Mouse (Mus musculus): ENCODE measurements at regions not wholly inside any gene's neighbourhood (a gene's known extent, or its start where the extent isn't known, plus 50 kb on each side); places are given as distances from the start of the nearest gene placed in this dataset.

DNA sequence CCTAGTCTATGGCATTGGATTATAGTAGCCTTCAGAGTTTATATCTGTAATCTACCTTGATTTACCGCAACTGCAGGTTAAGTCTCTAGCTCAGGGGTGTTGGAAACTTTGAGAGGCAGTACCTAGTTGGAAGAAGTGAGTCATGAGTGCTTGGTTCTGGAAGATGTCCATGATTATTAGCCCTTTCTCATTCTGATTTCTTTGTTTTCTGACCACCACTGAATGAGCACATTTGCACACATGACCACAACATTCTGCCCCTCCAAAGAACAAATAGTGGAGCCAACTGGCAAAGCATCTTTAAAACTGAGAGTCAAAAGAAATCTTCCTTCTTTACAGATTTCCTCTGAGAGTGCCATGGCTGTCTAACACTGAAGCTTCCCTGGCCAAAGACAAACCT is 95.5 kb upstream of the Dcn start:
- no peak for TF ChIP-seq POLR2A (IDR thresholded peaks at IDR 0.05; ENCODE audit: borderline replicate concordance, extremely low read depth, low read depth, low read length)
- no peak for TF ChIP-seq CTCF (IDR thresholded peaks at IDR 0.05; ENCODE audit: insufficient read depth, low read length)

DNA sequence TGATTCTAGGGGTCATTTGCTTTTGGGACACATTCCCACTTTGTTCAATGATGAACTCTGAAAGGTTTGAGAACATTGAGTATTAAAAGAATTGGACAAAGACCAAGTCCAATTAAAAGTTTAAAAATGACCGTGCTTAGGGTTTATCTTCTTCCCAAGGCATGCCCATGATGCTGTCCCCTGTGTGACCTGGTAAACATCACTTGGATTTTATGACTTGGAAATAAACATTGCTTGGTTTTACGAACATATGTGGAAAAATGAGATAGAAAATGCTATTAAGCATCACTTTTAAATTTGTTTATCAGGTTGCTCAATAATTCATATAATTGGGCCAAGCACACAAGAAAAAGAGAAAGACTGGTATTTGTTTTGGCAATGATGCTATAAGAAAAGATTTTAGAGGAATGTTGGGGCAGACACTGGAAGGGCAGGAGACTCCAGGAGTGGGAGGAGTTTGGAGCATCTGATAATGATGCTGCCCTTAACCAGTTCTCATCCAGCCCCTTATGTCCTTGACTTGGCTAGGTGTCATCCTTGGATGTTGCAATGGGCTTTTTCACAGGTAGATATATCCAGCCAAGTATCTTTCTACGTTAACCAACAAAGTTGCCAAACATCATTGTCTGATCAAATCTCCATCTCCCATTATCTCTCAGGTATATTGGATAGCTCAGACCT is 92.1 kb upstream of the Dcn start:
- no peak for TF ChIP-seq POLR2A (IDR thresholded peaks at IDR 0.05; ENCODE audit: borderline replicate concordance, extremely low read depth, low read depth, low read length)
- TF ChIP-seq CTCF (IDR thresholded peaks at IDR 0.05; ENCODE audit: insufficient read depth, low read length), result no peak
- 61% methylated on average over 3 of the region's 3 CpGs for WGBS
- DNase-seq, result no peak
- Histone ChIP-seq H3K4me1 (ENCODE audit: control insufficient read depth, insufficient read depth, low read length) (no peaks in the 10 kb centered on the region), H3K4me3 (replicated peaks; ENCODE audit: extremely low read depth, low read depth, low read length) (no peak overlapping the region)

More for the DNA sequence above, 95.5 kb upstream of the Dcn start:
- no peak overlapping the region for H3K4me3 ChIP-seq (replicated peaks; ENCODE audit: extremely low read depth, low read depth, low read length)
- H3K4me1 ChIP-seq (ENCODE audit: control insufficient read depth, insufficient read depth, low read length), result no peaks in the 10 kb centered on the region
- no peak for DNase-seq
- 93% methylated on average over 1 of the region's 1 CpGs for WGBS

DNA sequence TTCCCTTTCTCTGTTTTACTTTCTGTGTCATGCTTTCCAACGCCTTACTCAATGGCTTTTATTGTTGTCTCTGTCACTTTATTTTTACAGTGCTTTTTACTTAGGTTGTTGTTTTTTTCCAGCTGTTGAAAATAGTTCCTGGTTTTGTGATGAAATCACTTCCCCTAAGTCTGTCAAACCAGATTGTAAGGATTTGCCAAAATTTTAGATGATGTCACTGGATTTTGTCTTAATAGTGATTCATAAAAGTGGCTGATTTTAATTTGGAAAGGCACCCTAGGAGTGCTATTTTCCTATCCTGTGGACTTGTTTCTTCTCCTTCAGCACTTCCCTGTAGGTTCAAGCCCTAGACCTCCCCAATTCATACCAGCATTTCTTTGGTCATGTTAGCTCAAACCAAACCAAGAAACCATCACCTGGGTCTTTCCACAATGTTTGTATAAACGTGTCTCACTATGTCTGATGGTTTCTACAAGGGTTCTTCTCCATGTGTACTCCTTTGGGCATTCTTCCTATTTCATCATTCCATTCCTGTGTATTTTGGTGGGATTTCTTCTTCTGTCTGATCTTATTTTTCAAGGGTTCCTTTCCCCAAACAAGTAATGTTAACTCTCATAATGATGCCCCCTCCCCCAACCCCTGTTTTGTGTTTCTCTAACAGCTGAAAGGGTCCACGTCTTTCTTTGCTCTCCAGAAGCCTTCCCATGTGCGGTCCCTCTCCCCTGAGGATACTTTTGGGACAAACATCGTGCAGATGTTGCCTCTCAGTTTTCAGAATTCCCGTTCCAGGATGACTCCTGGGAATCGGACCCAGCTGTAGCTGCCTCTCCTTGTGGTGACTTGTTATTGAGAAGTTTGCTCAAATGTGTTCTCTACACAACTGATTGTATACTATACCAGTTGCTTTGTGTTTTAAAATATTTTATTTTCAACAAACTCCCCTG is 89.5 kb upstream of the Dcn start:
- no peak for TF ChIP-seq CTCF (IDR thresholded peaks at IDR 0.05; ENCODE audit: insufficient read depth, low read length)
- TF ChIP-seq POLR2A (IDR thresholded peaks at IDR 0.05; ENCODE audit: borderline replicate concordance, extremely low read depth, low read depth, low read length), result no peak
- no peak for DNase-seq
- no peak overlapping the region for H3K4me3 ChIP-seq (replicated peaks; ENCODE audit: extremely low read depth, low read depth, low read length)
- H3K4me1 ChIP-seq (ENCODE audit: control insufficient read depth, insufficient read depth, low read length), result no peaks in the 10 kb centered on the region
- WGBS, result 61% methylated on average over 7 of the region's 7 CpGs

DNA sequence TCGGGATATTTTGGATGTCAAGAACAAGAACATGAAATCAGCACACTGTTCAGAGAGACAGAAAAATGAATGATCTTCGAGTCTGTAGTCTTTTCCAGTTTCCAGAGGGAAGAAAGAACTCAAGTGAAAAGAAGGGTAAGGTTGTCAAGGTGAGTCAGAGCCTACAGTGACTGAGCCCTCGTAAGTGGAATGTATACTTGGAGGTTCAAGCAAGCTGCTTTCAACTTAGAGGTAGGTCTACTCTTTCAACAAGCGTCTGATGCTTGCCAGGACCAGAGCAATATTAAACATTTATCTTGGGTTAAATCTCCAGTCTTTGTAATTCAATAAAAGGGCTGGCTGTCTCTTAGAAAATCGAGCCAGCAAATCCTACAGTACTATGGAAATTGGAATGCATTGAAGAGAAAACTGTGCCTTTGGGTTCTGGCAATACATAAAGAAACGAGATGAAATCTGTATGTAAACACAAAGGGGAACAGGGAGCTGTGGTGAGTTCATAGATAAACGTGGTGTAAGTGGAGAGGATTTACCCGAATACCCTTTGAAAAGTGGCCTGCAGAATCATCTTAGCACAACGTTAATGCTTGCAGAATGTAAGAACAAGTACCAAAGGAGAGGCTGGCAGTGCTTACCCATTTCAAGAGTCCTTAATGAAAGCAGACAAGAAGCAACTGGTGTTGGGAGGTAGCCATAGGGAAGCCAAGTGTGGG is 82.2 kb upstream of the Dcn start:
- no peak for DNase-seq
- Histone ChIP-seq H3K4me3 (replicated peaks; ENCODE audit: extremely low read depth, low read depth, low read length) (no peak overlapping the region), H3K4me1 (ENCODE audit: control insufficient read depth, insufficient read depth, low read length) (peaks cover 3% of the 10 kb centered on the region; the same call in 1 of the 2 replicates)
- TF ChIP-seq CTCF (IDR thresholded peaks at IDR 0.05; ENCODE audit: insufficient read depth, low read length) (no peak), POLR2A (IDR thresholded peaks at IDR 0.05; ENCODE audit: borderline replicate concordance, extremely low read depth, low read depth, low read length) (no peak)
- WGBS, result 41% methylated on average over 9 of the region's 9 CpGs

DNA sequence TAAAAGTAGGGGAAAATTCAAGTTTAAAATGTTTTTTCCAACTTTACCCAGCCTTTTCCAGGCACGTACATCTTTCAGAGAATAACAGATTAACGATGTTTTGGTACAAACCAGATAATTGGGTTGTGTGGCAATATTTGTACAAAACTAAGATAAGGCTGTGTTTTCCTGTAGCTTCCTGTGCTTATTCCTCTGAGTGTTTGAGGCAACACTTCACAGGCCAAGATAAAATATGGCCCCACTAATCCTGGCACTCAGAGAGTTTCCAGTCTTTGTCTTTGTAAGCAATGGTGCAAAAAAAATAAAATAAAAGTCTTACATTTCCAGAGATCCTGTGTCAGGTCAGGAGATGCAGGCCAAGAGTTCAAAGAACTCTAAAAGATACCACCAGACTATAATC is 81.5 kb upstream of the Dcn start:
- Histone ChIP-seq H3K4me3 (replicated peaks; ENCODE audit: extremely low read depth, low read depth, low read length) (no peak overlapping the region), H3K4me1 (ENCODE audit: control insufficient read depth, insufficient read depth, low read length) (peaks cover 3% of the 10 kb centered on the region; the same call in 1 of the 2 replicates)
- no peak for DNase-seq
- 26% methylated on average over 2 of the region's 2 CpGs for WGBS
- no peak for TF ChIP-seq CTCF (IDR thresholded peaks at IDR 0.05; ENCODE audit: insufficient read depth, low read length)
- no peak for TF ChIP-seq POLR2A (IDR thresholded peaks at IDR 0.05; ENCODE audit: borderline replicate concordance, extremely low read depth, low read depth, low read length)

DNA sequence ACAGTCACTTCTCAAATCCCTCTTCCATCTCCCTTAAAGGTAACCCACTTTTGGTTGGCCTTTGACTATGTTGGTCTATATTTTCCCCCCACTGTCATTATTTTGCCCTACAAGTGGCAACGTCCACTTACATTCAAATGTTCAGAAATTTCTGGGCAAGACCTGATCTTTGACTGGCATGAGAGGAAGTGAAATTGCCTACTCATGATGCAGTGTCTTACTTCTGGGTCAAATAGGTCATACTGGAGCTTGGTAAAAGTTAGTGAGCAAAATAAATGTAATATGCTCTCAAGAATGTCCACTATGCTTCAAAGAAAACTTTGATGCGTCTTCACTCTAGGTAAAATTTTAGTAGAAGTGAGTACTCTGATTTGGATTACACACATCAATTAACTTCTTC is 76.9 kb upstream of the Dcn start:
- peaks cover 1% of the 10 kb centered on the region; the same call in 1 of the 2 replicates for H3K4me1 ChIP-seq (ENCODE audit: control insufficient read depth, insufficient read depth, low read length)
- TF ChIP-seq CTCF (IDR thresholded peaks at IDR 0.05; ENCODE audit: insufficient read depth, low read length) (no peak), POLR2A (IDR thresholded peaks at IDR 0.05; ENCODE audit: borderline replicate concordance, extremely low read depth, low read depth, low read length) (no peak)
- 75% methylated on average over 2 of the region's 2 CpGs for WGBS
- DNase-seq, result no peak
- H3K4me3 ChIP-seq (replicated peaks; ENCODE audit: extremely low read depth, low read depth, low read length), result no peak overlapping the region

DNA sequence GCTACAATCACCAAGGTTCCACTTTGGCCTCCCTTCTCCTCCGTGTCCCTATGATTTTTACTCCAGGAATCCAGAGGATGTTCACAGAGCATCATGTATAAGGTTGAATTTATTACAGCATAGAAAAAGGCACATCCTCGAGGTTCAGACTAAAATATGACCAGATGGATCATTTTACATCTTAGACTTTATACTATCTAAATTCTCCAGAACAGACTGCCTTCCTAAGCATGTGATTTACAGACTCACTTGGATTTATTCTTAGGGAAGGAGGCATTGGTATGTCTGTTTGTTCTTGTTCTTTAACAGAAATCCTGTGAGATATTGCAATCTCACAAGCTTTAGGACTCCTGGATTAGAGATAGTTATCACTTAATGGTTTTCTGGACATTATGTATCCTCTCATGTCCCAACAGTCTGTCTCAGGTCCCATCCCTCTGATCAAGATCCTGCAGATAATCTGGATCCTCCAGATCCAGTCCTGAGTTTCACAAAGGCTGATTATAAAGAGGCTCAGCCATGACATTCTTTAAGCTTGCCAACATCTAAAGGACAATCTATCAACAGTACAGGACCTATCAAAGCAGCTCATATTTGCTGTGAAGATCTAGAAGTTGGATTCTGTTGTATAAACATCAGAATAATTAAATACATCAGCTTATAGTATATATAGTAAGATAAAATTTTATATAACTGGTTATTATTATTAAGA is 75.2 kb upstream of the Dcn start:
- WGBS, result 64% methylated on average over 2 of the region's 2 CpGs
- Histone ChIP-seq H3K4me1 (ENCODE audit: control insufficient read depth, insufficient read depth, low read length) (no peaks in the 10 kb centered on the region), H3K4me3 (replicated peaks; ENCODE audit: extremely low read depth, low read depth, low read length) (no peak overlapping the region)

DNA sequence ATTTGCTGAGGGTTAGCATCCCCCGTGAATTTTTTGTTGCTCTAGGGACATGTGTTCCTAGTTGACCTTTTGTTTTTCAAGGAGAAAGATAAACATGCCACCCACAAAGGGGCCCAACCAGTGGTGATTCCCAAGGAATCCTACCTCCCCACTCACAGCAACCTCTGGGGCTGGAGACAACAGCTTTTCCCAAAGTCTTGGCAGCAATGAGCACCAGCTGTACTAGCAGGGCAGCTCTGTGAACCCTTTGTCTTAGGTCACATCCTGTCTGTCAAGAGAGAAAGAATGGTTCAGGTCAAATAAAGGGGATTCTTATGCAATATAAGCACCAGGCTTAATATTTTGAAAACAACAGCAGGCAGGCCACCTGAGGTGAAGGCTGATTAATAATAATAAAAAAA is 70.2 kb upstream of the Dcn start:
- WGBS, result 24% methylated on average over 1 of the region's 1 CpGs
- TF ChIP-seq CTCF (IDR thresholded peaks at IDR 0.05; ENCODE audit: insufficient read depth, low read length) (no peak), POLR2A (IDR thresholded peaks at IDR 0.05; ENCODE audit: borderline replicate concordance, extremely low read depth, low read depth, low read length) (no peak)
- no peak for DNase-seq
- H3K4me3 ChIP-seq (replicated peaks; ENCODE audit: extremely low read depth, low read depth, low read length), result no peak overlapping the region
- no peaks in the 10 kb centered on the region for H3K4me1 ChIP-seq (ENCODE audit: control insufficient read depth, insufficient read depth, low read length)

More for the DNA sequence above, 75.2 kb upstream of the Dcn start:
- DNase-seq, result no peak
- TF ChIP-seq CTCF (IDR thresholded peaks at IDR 0.05; ENCODE audit: insufficient read depth, low read length), result no peak
- TF ChIP-seq POLR2A (IDR thresholded peaks at IDR 0.05; ENCODE audit: borderline replicate concordance, extremely low read depth, low read depth, low read length), result no peak

DNA sequence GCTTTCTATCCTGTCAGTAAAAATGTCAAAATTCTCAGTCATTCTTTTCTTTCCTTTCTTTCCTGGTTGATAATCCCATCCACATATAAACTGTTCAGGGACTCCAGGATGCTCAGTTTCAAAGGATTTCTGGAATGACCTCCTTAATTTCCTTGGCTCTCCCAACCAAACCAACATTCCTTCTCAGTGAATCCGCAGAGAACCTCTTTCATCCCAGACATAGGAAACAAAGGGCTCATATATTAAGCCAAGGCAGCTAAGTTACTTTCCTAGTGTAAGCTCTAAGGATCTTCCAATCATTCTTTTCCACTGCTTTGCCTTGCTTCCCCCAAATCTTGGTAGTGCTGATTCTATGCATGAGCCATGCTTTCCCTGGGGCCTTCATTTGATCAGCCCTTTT is 69.5 kb upstream of the Dcn start:
- Histone ChIP-seq H3K4me3 (replicated peaks; ENCODE audit: extremely low read depth, low read depth, low read length) (no peak overlapping the region), H3K4me1 (ENCODE audit: control insufficient read depth, insufficient read depth, low read length) (no peaks in the 10 kb centered on the region)
- TF ChIP-seq CTCF (IDR thresholded peaks at IDR 0.05; ENCODE audit: insufficient read depth, low read length), result no peak
- no peak for TF ChIP-seq POLR2A (IDR thresholded peaks at IDR 0.05; ENCODE audit: borderline replicate concordance, extremely low read depth, low read depth, low read length)
- 85% methylated on average over 1 of the region's 1 CpGs for WGBS
- no peak for DNase-seq

Measured in lung, adult 2 months (tissue).